Mouse (Mus musculus): ENCODE results near the gene Wdr48. TPM values are rescaled to one million over a fixed set of nuclear protein-coding genes. Genes with fewer than 3 reads are reported as not detected.
A peak's percentile ranks its signal among the peaks of the same experiment; 100 is the strongest.

Wdr48 gene
- total RNA-seq, 2 experiments from 2014 or later = 49.1 to 53.8 TPM

- DNase-seq = peak; percentile 66 to 78
These were observed 75.5 kb downstream of the Wdr48 start for GRCm38 (mm10) chr9:119970221-119970620.

GRCm38 (mm10) chr9:119970763-119971656, 76.3 kb downstream of the Wdr48 start:
- DNase-seq = peak in 1 of 2 experiments; percentile 51

GRCm38 (mm10) chr9:119972166-119972565, 77.5 kb downstream of the Wdr48 start:
- DNase-seq = no peak

- peak in 1 of 2 experiments; percentile 32 for DNase-seq
These were observed 77.9 kb downstream of the Wdr48 start for GRCm38 (mm10) chr9:119972582-119972981.

- no peak for DNase-seq
These were observed 78.6 kb downstream of the Wdr48 start for GRCm38 (mm10) chr9:119973281-119973680.

GRCm38 (mm10) chr9:119973869-119974520, 79.3 kb downstream of the Wdr48 start:
- DNase-seq = peak in 1 of 2 experiments; percentile 46

- DNase-seq = no peak
These were observed 79.9 kb downstream of the Wdr48 start for GRCm38 (mm10) chr9:119974609-119975008.

GRCm38 (mm10) chr9:119975286-119975685, 80.6 kb downstream of the Wdr48 start:
- DNase-seq = no peak

Other genes with a start within 250 kb of the Wdr48 start
- not detected for gene Scn10a, start 175.6 kb upstream of the Wdr48 start, total RNA-seq (2021)
- gene Scn11a, start 69.4 kb upstream of the Wdr48 start, total RNA-seq (2021) = under 1 TPM in 1 of 2 experiments, not detected in 1; 0.03 TPM
- 10 to 100 TPM; 23.5 to 31.7 TPM for gene Gorasp1, start 42.7 kb downstream of the Wdr48 start, total RNA-seq (2021)
- under 1 TPM in 1 of 2 experiments, not detected in 1; 0.13 TPM for gene Ttc21a, start 42.7 kb downstream of the Wdr48 start, total RNA-seq (2021)
- gene Csrnp1, start 89.8 kb downstream of the Wdr48 start, total RNA-seq (2021) = 10 to 100 TPM; 35.2 to 46.6 TPM
- under 1 TPM; 0.33 to 0.53 TPM for gene Xirp1, start 128.7 kb downstream of the Wdr48 start, total RNA-seq (2021)
- gene Cx3cr1, start 175.0 kb downstream of the Wdr48 start, total RNA-seq (2021) = 1 to 10 TPM; 3.4 to 6.8 TPM
- gene Ccr8, start 197.2 kb downstream of the Wdr48 start, total RNA-seq (2021) = not detected
- 10 to 100 TPM; 23.4 to 23.8 TPM for gene Slc25a38, start 215.5 kb downstream of the Wdr48 start, total RNA-seq (2021)
- gene Rpsa, start 232.8 kb downstream of the Wdr48 start, total RNA-seq (2021) = 100 to 1,000 TPM; 746 to 780 TPM